Mouse (Mus musculus): ENCODE measurements around the gene Lmna. TPM values are rescaled to one million over a fixed set of nuclear protein-coding genes. Genes with fewer than 3 reads are reported as not detected.
A peak's percentile ranks its signal among the peaks of the same experiment; 100 is the strongest.

The Lmna gene
- polyA plus RNA-seq, 1 experiment from 2014 or later, result 31.0 TPM

DNA sequence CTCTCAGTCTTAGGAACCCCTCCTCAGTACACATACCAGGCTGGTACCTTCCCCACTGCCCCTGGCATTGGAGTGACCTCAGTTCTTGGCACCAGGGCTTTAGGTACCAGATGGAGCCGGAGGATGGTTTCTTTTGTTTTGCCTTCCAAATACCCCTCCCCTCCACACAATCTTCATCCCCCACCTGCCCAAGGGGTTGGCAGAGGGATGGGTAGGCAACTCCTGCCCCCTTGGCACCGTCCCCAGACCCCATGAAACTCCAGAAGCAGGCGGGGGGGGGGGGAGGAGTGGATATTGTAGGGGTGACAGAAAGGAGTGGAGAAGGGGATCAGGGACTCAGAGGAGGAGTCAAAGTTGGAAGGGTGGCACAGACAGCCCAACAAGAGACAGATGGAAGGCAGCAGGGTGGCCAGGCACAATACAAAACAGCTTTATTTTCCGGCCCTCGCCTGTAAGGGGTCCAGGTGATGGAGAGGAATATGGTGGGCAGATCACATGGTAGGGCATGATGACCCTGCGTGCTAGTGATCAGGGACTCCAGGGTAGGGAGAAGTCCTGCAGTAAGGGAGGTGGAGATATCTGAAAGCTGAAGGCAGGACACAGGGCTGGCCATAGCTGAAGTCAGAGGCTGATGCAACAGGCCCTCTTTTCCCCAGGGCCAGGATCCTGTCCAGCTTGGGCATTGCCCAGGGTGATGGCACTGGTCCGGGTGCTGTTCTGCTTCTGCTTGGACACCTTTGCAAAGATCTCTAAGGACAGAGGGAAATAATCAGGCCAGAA, 32.1 kb upstream of the Lmna start:
- no peak overlapping the region for H3K4me2 ChIP-seq (ENCODE audit: low read length)
- WGBS, result 56% methylated on average over 7 of the region's 7 CpGs
- H3K9ac ChIP-seq (replicated peaks; ENCODE audit: low read length), result no peak overlapping the region
- no peak overlapping the region for H3K4me3 ChIP-seq (replicated peaks; ENCODE audit: low read depth, low read length)
- no peaks in the 10 kb centered on the region for H3K27me3 ChIP-seq (ENCODE audit: control insufficient read depth, insufficient read depth, low read length)
- H3K4me1 ChIP-seq (ENCODE audit: control insufficient read depth, insufficient read depth, low read length), result peaks cover 44% of the 10 kb centered on the region
- H3K9me3 ChIP-seq (ENCODE audit: control insufficient read depth, low read length), result no peaks in the 10 kb centered on the region
- H3K36me3 ChIP-seq (ENCODE audit: control insufficient read depth, insufficient read depth, low read length), result peaks cover 44% of the 10 kb centered on the region
- peak; percentile 44 for DNase-seq
- H3K27ac ChIP-seq (replicated peaks; ENCODE audit: low read depth, low read length), result peak overlapping the region; percentile 45; the same call in 1 of the 2 replicates
- peak; percentile 16; the same call in 1 of the 2 replicates for ATAC-seq (ENCODE audit: low FRiP score, low TSS enrichment)

DNA sequence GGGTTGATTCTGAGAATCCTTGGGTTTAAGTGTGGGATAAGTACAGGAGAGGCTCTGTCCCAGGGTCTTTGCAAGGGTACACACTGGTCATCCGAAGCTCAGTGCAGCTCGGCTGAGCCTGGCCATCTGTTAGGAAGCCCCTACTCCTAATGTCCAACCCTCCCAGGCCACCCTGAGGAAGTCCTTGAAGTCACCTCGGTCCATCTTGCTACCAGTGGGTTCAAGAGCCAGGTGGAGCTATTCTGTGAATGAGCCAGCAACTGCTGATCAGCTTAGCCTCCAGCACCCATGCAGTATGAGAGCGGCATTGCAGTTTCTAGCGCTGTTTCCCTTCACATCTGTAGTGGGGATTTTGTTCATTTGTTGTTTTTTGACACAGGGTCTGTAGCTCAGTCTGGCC, 30.3 kb upstream of the Lmna start:
- Histone ChIP-seq H3K9me3 (ENCODE audit: control insufficient read depth, low read length) (no peaks in the 10 kb centered on the region), H3K9ac (replicated peaks; ENCODE audit: low read length) (0 out of 2 replicates have a peak overlapping the region, but pooled peaks have one; percentile 9), H3K4me2 (ENCODE audit: low read length) (peak overlapping the region; percentile 26), H3K4me1 (ENCODE audit: control insufficient read depth, insufficient read depth, low read length) (peaks cover 61% of the 10 kb centered on the region), H3K27me3 (ENCODE audit: control insufficient read depth, insufficient read depth, low read length) (no peaks in the 10 kb centered on the region), H3K4me3 (replicated peaks; ENCODE audit: low read depth, low read length) (no peak overlapping the region), H3K27ac (replicated peaks; ENCODE audit: low read depth, low read length) (peak overlapping the region; percentile 58), H3K36me3 (ENCODE audit: control insufficient read depth, insufficient read depth, low read length) (peaks cover 62% of the 10 kb centered on the region)
- peak; percentile 45 for DNase-seq
- WGBS, result 43% methylated on average over 5 of the region's 5 CpGs
- no peak for ATAC-seq (ENCODE audit: low FRiP score, low TSS enrichment)

DNA sequence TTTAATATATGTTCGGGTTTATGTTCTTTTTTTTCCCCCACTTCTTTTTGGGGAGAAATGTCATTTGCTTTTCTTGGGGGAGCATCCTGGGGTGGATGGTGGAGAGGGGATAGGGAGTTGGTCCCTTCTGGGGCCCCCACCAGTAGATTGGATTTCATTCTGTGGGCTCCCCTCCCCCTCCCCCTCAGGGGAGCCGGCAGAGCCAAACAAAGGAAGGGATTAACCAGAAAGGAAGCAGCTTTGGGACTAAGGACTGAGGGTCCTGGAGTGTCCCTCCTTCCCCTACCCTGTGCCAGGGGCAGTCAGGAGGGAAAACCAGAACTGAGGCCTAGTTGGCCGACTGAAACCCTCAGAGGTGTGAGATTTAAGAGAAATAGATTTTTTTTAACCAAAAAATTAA, 29.6 kb upstream of the Lmna start:
- under 1% methylated on average over 3 of the region's 3 CpGs for WGBS
- peak overlapping the region; percentile 63 for H3K27ac ChIP-seq (replicated peaks; ENCODE audit: low read depth, low read length)
- peak overlapping the region; percentile 26 for H3K4me2 ChIP-seq (ENCODE audit: low read length)

DNA sequence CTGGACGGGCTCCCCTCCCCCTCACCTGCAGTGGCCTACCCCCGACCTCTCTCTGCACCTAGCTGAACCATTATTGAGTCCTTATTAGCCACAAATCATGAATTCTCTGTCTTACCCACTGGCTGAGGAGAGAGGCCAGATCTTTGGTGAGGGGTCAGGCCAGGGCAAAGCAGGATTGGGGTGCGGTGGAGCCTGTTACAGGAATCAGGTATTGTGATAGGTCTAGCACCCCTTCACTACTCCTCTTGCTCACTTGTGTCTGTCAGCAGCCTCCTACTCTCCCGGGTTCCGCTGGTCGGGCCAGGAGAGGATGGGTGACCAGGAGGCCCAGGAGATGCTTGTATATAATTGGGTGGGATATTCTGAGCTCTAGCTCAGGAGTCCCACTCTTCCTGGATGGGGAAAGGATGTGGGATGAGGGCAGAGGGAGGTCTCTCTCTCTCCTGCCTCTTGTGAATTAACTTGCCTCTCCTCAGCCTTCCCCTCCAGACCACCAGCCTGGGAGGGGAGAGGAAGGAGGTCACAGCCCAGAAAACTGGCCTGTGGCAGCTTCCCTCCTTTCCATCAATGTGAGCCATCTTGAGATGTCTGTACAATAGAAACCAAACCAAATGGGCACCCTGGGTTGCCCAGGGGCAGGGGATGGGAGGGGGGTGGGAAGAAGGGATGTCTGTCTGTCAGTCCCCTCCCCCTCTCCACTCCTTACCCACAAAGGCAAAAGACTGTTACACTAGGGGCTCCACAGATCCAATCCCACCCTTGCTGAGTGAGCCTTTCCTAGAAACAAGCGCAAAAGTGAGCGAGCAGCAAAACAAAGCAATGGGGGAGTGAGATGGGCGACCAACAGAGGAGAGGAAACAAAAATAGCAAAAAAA, 28.8 kb upstream of the Lmna start:
- H3K9me3 ChIP-seq (ENCODE audit: control insufficient read depth, low read length), result no peaks in the 10 kb centered on the region
- no peak for ATAC-seq (ENCODE audit: low FRiP score, low TSS enrichment)
- H3K4me1 ChIP-seq (ENCODE audit: control insufficient read depth, insufficient read depth, low read length), result peaks cover 70% of the 10 kb centered on the region
- 12% methylated on average over 9 of the region's 9 CpGs for WGBS
- peak overlapping the region; percentile 23; the same call in 1 of the 2 replicates for H3K9ac ChIP-seq (replicated peaks; ENCODE audit: low read length)
- peak; percentile 54 for DNase-seq
- peak overlapping the region; percentile 42 for H3K4me2 ChIP-seq (ENCODE audit: low read length)
- H3K27me3 ChIP-seq (ENCODE audit: control insufficient read depth, insufficient read depth, low read length), result no peaks in the 10 kb centered on the region
- peak overlapping the region; percentile 76 for H3K27ac ChIP-seq (replicated peaks; ENCODE audit: low read depth, low read length)
- H3K36me3 ChIP-seq (ENCODE audit: control insufficient read depth, insufficient read depth, low read length), result peaks cover 65% of the 10 kb centered on the region
- peak overlapping the region; percentile 19 for H3K4me3 ChIP-seq (replicated peaks; ENCODE audit: low read depth, low read length)

More for the DNA sequence above, 29.6 kb upstream of the Lmna start:
- Histone ChIP-seq H3K4me3 (replicated peaks; ENCODE audit: low read depth, low read length) (no peak overlapping the region), H3K9ac (replicated peaks; ENCODE audit: low read length) (no peak overlapping the region), H3K9me3 (ENCODE audit: control insufficient read depth, low read length) (no peaks in the 10 kb centered on the region), H3K4me1 (ENCODE audit: control insufficient read depth, insufficient read depth, low read length) (peaks cover 68% of the 10 kb centered on the region), H3K27me3 (ENCODE audit: control insufficient read depth, insufficient read depth, low read length) (no peaks in the 10 kb centered on the region), H3K36me3 (ENCODE audit: control insufficient read depth, insufficient read depth, low read length) (peaks cover 65% of the 10 kb centered on the region)
- DNase-seq, result peak; percentile 82
- no peak; the same call in 1 of the 2 replicates for ATAC-seq (ENCODE audit: low FRiP score, low TSS enrichment)

DNA sequence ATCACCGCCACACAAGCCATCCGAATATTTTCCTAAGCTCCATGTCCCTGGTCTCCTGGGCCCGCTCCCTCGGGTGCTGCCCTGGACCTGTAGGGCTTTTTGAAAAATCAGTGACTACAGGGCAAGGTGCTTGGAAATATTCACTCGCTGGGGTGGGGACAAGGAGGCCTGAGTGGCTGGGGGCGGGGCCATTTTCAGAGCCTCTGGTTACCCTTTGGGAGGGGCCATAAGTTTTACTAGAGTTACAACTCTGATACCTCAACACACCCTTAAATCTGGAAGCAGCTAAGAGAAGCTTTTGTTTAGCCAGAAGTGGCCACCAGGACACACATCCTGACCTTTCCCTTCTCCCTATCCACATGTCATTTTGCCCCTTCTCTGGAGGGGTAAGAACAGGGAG, 27.4 kb upstream of the Lmna start:
- peak overlapping the region; percentile 52 for H3K4me3 ChIP-seq (replicated peaks; ENCODE audit: low read depth, low read length)
- H3K4me2 ChIP-seq (ENCODE audit: low read length), result peak overlapping the region; percentile 98
- no peaks in the 10 kb centered on the region for H3K27me3 ChIP-seq (ENCODE audit: control insufficient read depth, insufficient read depth, low read length)
- H3K9me3 ChIP-seq (ENCODE audit: control insufficient read depth, low read length), result no peaks in the 10 kb centered on the region
- ATAC-seq (ENCODE audit: low FRiP score, low TSS enrichment), result no peak
- peaks cover 65% of the 10 kb centered on the region for H3K36me3 ChIP-seq (ENCODE audit: control insufficient read depth, insufficient read depth, low read length)
- WGBS, result 50% methylated on average over 6 of the region's 6 CpGs
- H3K9ac ChIP-seq (replicated peaks; ENCODE audit: low read length), result peak overlapping the region; percentile 98
- peak overlapping the region; percentile 72 for H3K27ac ChIP-seq (replicated peaks; ENCODE audit: low read depth, low read length)
- H3K4me1 ChIP-seq (ENCODE audit: control insufficient read depth, insufficient read depth, low read length), result peaks cover 70% of the 10 kb centered on the region
- DNase-seq, result no peak

DNA sequence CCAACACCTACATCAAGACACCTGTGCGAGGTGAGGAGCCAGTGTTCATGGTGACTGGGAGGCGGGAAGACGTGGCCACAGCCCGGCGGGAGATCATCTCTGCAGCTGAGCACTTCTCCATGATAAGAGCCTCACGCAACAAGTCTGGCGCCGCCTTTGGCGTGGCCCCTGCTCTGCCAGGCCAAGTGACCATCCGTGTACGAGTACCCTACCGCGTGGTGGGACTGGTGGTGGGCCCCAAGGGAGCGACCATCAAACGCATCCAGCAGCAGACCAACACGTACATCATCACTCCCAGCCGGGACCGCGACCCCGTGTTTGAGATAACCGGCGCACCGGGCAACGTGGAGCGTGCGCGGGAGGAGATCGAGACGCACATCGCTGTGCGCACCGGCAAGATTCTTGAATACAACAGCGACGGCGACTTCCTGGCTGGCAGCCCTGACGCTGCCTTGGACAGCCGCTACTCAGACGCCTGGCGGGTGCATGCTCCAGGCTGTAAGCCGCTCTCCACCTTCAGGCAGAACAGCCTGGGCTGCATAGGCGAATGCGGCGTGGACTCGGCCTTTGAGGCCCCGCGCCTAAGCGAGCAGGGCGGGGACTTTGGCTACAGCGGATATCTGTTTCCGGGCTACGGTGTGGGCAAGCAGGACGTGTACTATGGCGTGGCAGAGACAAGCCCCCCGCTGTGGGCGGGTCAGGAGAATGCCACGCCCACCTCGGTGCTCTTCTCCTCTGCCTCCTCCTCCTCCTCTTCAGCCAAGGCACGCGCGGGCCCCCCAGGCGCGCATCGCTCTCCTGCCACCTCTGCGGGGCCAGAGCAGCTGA, 26.6 kb upstream of the Lmna start:
- H3K4me1 ChIP-seq (ENCODE audit: control insufficient read depth, insufficient read depth, low read length), result peaks cover 63% of the 10 kb centered on the region
- H3K27me3 ChIP-seq (ENCODE audit: control insufficient read depth, insufficient read depth, low read length), result no peaks in the 10 kb centered on the region
- peak overlapping the region; percentile 98 for H3K9ac ChIP-seq (replicated peaks; ENCODE audit: low read length)
- peak; percentile 74 for DNase-seq
- peaks cover 61% of the 10 kb centered on the region for H3K36me3 ChIP-seq (ENCODE audit: control insufficient read depth, insufficient read depth, low read length)
- H3K27ac ChIP-seq (replicated peaks; ENCODE audit: low read depth, low read length), result peak overlapping the region; percentile 72
- ATAC-seq (ENCODE audit: low FRiP score, low TSS enrichment), result no peak
- H3K4me2 ChIP-seq (ENCODE audit: low read length), result peak overlapping the region; percentile 98
- WGBS, result 3% methylated on average over 64 of the region's 64 CpGs
- H3K4me3 ChIP-seq (replicated peaks; ENCODE audit: low read depth, low read length), result peak overlapping the region; percentile 52
- no peaks in the 10 kb centered on the region for H3K9me3 ChIP-seq (ENCODE audit: control insufficient read depth, low read length)

DNA sequence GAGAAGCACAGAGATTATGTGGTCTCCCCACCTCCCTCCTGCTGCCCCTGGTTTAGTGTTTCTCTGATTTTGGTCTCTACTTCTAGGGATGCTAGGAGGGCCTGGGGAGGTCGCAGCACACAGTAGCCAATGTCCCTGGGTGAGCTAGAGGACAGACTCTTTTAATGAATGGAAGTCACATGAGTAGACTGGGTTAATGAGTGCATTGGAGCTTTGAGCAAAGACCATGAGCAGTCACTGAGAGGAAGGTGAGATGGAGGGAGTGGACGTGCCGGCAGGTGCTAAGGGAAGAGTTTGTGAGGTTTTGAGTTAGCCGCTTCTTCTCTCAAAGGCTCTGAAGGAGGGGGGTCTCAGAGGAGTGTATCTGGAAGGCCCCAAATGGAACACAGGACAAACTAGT, 25.8 kb upstream of the Lmna start:
- H3K4me2 ChIP-seq (ENCODE audit: low read length), result peak overlapping the region; percentile 98
- peak overlapping the region; percentile 52 for H3K4me3 ChIP-seq (replicated peaks; ENCODE audit: low read depth, low read length)
- no peaks in the 10 kb centered on the region for H3K27me3 ChIP-seq (ENCODE audit: control insufficient read depth, insufficient read depth, low read length)
- DNase-seq, result peak; percentile 17
- peaks cover 54% of the 10 kb centered on the region for H3K36me3 ChIP-seq (ENCODE audit: control insufficient read depth, insufficient read depth, low read length)
- no peak for ATAC-seq (ENCODE audit: low FRiP score, low TSS enrichment)
- WGBS, result 23% methylated on average over 4 of the region's 4 CpGs
- peak overlapping the region; percentile 72 for H3K27ac ChIP-seq (replicated peaks; ENCODE audit: low read depth, low read length)
- no peaks in the 10 kb centered on the region for H3K9me3 ChIP-seq (ENCODE audit: control insufficient read depth, low read length)
- H3K9ac ChIP-seq (replicated peaks; ENCODE audit: low read length), result peak overlapping the region; percentile 98
- peaks cover 61% of the 10 kb centered on the region for H3K4me1 ChIP-seq (ENCODE audit: control insufficient read depth, insufficient read depth, low read length)

DNA sequence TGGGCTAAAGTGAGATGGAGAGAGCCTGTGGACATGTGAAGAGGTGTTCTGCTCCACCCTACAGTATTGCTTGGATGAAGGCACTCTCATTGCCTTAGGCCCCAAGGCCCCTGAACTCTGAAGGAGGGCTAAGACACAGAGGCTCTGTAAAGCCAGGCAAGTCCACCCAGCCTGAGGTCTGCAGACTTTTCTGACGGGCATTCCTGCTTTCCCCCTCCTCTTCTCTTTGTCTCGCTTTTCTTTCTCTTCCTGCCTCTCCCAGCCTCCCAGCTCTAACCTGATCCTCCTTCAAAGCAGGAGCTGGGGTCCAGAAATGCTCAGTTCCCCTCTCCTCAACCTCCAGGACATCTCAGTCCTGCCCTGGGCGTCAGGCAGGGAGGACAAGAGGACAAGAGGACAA, 25.2 kb upstream of the Lmna start:
- WGBS, result 2% methylated on average over 3 of the region's 3 CpGs
- H3K36me3 ChIP-seq (ENCODE audit: control insufficient read depth, insufficient read depth, low read length), result peaks cover 49% of the 10 kb centered on the region
- no peak for ATAC-seq (ENCODE audit: low FRiP score, low TSS enrichment)

More for the DNA sequence above, 25.2 kb upstream of the Lmna start:
- Histone ChIP-seq H3K4me2 (ENCODE audit: low read length) (peak overlapping the region; percentile 98), H3K27ac (replicated peaks; ENCODE audit: low read depth, low read length) (peak overlapping the region; percentile 72), H3K4me3 (replicated peaks; ENCODE audit: low read depth, low read length) (peak overlapping the region; percentile 52), H3K4me1 (ENCODE audit: control insufficient read depth, insufficient read depth, low read length) (peaks cover 61% of the 10 kb centered on the region), H3K9ac (replicated peaks; ENCODE audit: low read length) (peak overlapping the region; percentile 98), H3K9me3 (ENCODE audit: control insufficient read depth, low read length) (no peaks in the 10 kb centered on the region), H3K27me3 (ENCODE audit: control insufficient read depth, insufficient read depth, low read length) (no peaks in the 10 kb centered on the region)
- DNase-seq, result no peak
